Mouse (Mus musculus) kidney, postnatal 10 days (tissue): ENCODE measurements around the gene Fancm.
A peak's percentile ranks its signal among the peaks of the same experiment; 100 is the strongest.
"Not testable (repeated sequence)": the region's sequence is repeated elsewhere in the genome, so short reads cannot be mapped to it uniquely, and the experiment has no call there.

Experiments
- DNase-seq: peaks from one replicate; pipeline ENCODE4 v3.0.0; 2021; ENCODE audit warnings: mixed read lengths

Gene Fancm

DNA sequence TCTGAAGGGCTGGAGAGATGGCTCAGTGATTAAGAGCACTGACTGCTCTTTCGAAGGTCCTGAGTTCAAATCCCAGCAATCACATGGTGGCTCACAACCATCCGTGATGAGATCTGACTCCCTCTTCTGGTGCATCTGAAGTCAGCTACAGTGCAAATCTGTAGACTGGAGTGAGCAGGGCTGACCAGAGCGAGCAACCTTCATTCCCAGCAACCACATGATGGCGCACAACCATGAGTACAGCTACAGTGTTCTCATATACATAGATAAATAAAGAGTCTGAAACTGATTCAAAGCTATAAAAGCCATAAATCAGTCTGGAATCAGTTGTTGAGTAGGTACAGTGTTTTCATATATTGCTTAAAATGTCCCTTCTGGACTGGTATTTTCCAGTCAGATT is 60.7 kb downstream of the Fancm start:
- not testable (repeated sequence) for DNase-seq

GRCm38 (mm10) chr12:65172021-65172951 is 96.9 kb downstream of the Fancm start, which contains the start of gene Mis18bp1:
Gene Mis18bp1, minus strand, starts transcription at chr12:65172604.
- DNase-seq = peak; percentile 97

DNA sequence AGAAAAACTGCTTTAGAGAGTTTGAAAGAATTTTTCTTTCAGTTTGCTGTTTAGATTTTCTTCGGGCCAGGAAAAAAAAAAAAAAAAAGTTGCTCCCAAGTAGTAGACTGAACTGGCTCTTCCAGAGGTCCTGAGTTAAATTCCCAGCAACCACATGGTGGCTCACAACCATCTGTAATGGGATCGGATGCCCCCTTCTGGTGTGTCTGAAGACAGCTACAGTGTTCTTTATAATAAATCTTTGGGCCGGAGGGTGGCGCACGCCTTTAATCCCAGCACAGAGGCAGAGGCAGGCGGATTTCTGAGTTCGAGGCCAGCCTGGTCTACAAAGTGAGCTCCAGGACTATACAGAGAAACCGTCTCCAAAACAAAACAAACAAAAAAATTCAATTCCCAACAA is 97.6 kb downstream of the Fancm start:
- peak; percentile 59 for DNase-seq

DNA sequence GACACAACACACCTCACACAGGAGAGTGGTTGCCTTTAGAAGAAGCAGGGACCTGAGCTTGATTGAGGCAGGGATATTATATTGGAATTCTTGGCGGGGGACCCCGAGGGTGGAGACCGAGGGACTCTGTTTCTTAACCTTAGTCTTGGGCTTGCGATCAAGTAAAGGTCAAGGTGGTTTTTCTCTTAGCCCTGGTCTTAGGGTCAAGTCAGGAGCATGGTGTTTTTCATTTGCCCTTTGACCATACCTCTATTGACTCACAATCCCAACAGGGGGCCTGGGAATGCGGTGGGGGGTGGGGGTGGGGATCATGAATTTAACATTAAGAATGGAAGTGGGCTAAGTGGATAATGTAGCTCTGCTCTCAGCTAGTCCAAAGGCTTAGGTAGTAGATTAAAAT is 98.3 kb downstream of the Fancm start:
- no peak for DNase-seq
